Mouse (Mus musculus) left cerebral cortex, postnatal 10 days (tissue): Measurements from ENCODE around the gene Frmd7. TPM values are rescaled to one million over a fixed set of nuclear protein-coding genes. Genes with fewer than 3 reads are reported as not detected.

Experiments
- DNase-seq, 2 experiments: peaks; one replicate each; pipeline ENCODE4 v3.0.0; 2021 to 2022; ENCODE audit warnings: low spot score in 2 of 2, mixed read lengths in 1 of 2; ENCODE audit errors: extremely low spot score in 1 of 2
- intact Hi-C: fragments of 180-260 bp; cut with DNase I; formaldehyde crosslinking; loops from one replicate; pipeline ENCODE4 v1.15.1; 2025
- total RNA-seq, 2 experiments: library from RNA; stranded (reverse); gene quantifications; 2 replicates each; pipeline ENCODE4 v1.2.3; 2021

The Frmd7 gene
- total RNA-seq, 2 experiments from 2014 or later, result 0.69 to 0.85 TPM

GRCm38 (mm10) chrX:50887999-50888398, 54.5 kb downstream of the Frmd7 start:
- intact Hi-C loops, result loop anchor here (5.0 kb wide), 1 partner anchor 211 kb away; no protein-coding TSS in a partner anchor
- no peak for DNase-seq

- intact Hi-C loops, result no loop called here
- no peak for DNase-seq
Measured at GRCm38 (mm10) chrX:50874246-50875002, 68.1 kb downstream of the Frmd7 start.

DNA sequence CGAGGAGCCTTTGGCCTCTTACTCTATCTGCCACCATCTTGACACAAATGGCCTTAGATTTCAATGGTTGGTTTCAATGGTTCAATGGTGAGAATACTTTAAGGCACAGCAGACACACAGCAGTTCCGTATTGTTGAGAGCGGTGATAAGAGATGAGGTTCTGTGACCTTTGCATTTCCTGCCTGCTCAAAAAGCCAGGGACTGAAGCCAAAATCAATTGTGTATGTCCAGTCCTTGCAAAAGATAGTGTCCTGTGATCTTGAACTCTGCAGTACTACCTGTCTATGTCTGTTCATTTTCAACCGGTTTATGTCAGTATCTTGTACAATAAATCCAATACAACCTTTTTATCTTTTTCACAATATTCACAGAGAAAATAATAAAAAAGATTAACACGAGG, 77.8 kb downstream of the Frmd7 start:
- DNase-seq, result no peak
- intact Hi-C loops, result no loop called here

GRCm38 (mm10) chrX:50863771-50864170, 78.7 kb downstream of the Frmd7 start:
- intact Hi-C loops, result no loop called here
- DNase-seq, result no peak

GRCm38 (mm10) chrX:50850428-50851184, 91.9 kb downstream of the Frmd7 start:
- intact Hi-C loops, result no loop called here
- DNase-seq, result no peak

Other genes with a start within 250 kb of the Frmd7 start
- gene Stk26, start 101.7 kb downstream of the Frmd7 start, total RNA-seq, result 1 to 10 TPM in 1 of 2 experiments, under 1 TPM in 1; 0.97 to 1.7 TPM
- 10 to 100 TPM; 28.8 to 29.9 TPM for gene Rap2c, start 75.3 kb upstream of the Frmd7 start, total RNA-seq